Mouse (Mus musculus) ovary, adult 18-20 months (tissue): ENCODE results near the gene 1700037C18Rik.
A peak's percentile ranks its signal among the peaks of the same experiment; 100 is the strongest.

Experiments used
- DNase-seq: peaks from one replicate; pipeline ENCODE4 v3.0.0; 2022; ENCODE audit warnings: low spot score, mixed read lengths

1700037C18Rik gene

GRCm38 (mm10) chr16:3872216-3873047 lies 36.1 kb downstream of the 1700037C18Rik start, which contains the start of gene Naa60:
Gene Naa60, plus strand, starts transcription at chr16:3872375.
- peak; percentile 92 for DNase-seq

GRCm38 (mm10) chr16:3871815-3872214 lies 36.7 kb downstream of the 1700037C18Rik start:
- no peak for DNase-seq

- no peak for DNase-seq
Measured at GRCm38 (mm10) chr16:3859254-3859653, 49.2 kb downstream of the 1700037C18Rik start.

- no peak for DNase-seq
Measured at GRCm38 (mm10) chr16:3855776-3856175, 52.7 kb downstream of the 1700037C18Rik start.

- DNase-seq, result no peak
Measured at GRCm38 (mm10) chr16:3854437-3855182, 53.9 kb downstream of the 1700037C18Rik start.

GRCm38 (mm10) chr16:3852586-3852985 lies 55.9 kb downstream of the 1700037C18Rik start:
- DNase-seq, result no peak

GRCm38 (mm10) chr16:3851301-3851700 lies 57.2 kb downstream of the 1700037C18Rik start:
- peak; percentile 52 for DNase-seq

GRCm38 (mm10) chr16:3848416-3848815 lies 60.1 kb downstream of the 1700037C18Rik start:
- DNase-seq, result no peak

GRCm38 (mm10) chr16:3847871-3848270 lies 60.6 kb downstream of the 1700037C18Rik start:
- no peak for DNase-seq

GRCm38 (mm10) chr16:3846711-3847518 lies 61.6 kb downstream of the 1700037C18Rik start, which contains the start of gene Zfp174:
Gene Zfp174, plus strand, starts transcription at chr16:3847268.
- peak; percentile 93 for DNase-seq
